Mouse (Mus musculus): ENCODE measurements at regions not wholly inside any gene's neighbourhood (a gene's known extent, or its start where the extent isn't known, plus 50 kb on each side); places are given as distances from the start of the nearest gene placed in this dataset.

GRCm38 (mm10) chr17:9756196-9756595 is 86.7 kb upstream of the Pabpc6 start:
- Histone ChIP-seq H3K4me3 (peak overlapping the region; percentile 55), H3K27ac (peak overlapping the region; percentile 86)
- intact Hi-C loops (cut with DNase I): loop anchor here (1.0 to 10.0 kb wide), 6 partner anchors 339 to 1311 kb away; no protein-coding TSS in a partner anchor
- TF ChIP-seq CTCF (IDR thresholded peaks at IDR 0.05): peak; percentile 91
- peak; percentile 81 for DNase-seq

- Histone ChIP-seq H3K27ac (peak overlapping the region; percentile 86), H3K4me3 (no peak overlapping the region)
- intact Hi-C loops (cut with DNase I): loop anchor here (5.0 to 10.0 kb wide), 4 partner anchors 731 to 1312 kb away; no protein-coding TSS in a partner anchor
- TF ChIP-seq CTCF (IDR thresholded peaks at IDR 0.05): no peak
- no peak for DNase-seq
Observed at GRCm38 (mm10) chr17:9755576-9755975, 86.1 kb upstream of the Pabpc6 start.

GRCm38 (mm10) chr17:9754884-9755405 is 85.4 kb upstream of the Pabpc6 start:
- intact Hi-C loops (cut with DNase I): loop anchor here (5.0 to 10.0 kb wide), 4 partner anchors 730 to 1312 kb away; no protein-coding TSS in a partner anchor
- no peak for DNase-seq
- Histone ChIP-seq H3K27ac (no peak overlapping the region), H3K4me3 (no peak overlapping the region)
- peak; percentile 15; the same call in 1 of the 2 replicates for TF ChIP-seq CTCF (IDR thresholded peaks at IDR 0.05)

- no peak for TF ChIP-seq CTCF (IDR thresholded peaks at IDR 0.05)
- no peak overlapping the region for H3K4me3 ChIP-seq
- no peak overlapping the region for H3K27ac ChIP-seq
- DNase-seq: no peak
- intact Hi-C loops (cut with DNase I): loop anchor here (10.0 kb wide), 1 partner anchor 728 kb away; no protein-coding TSS in a partner anchor
Observed at GRCm38 (mm10) chr17:9752848-9753247, 83.3 kb upstream of the Pabpc6 start.

- TF ChIP-seq CTCF (IDR thresholded peaks at IDR 0.05): no peak
- H3K27ac ChIP-seq: peak overlapping the region; percentile 44
- DNase-seq: no peak
- H3K4me3 ChIP-seq: no peak overlapping the region
- intact Hi-C loops (cut with DNase I): loop anchor here (10.0 kb wide), 1 partner anchor 727 kb away; no protein-coding TSS in a partner anchor
Observed at GRCm38 (mm10) chr17:9751348-9752170, 82.0 kb upstream of the Pabpc6 start.

GRCm38 (mm10) chr17:9750046-9750445 is 80.5 kb upstream of the Pabpc6 start:
- DNase-seq: no peak
- Histone ChIP-seq H3K27ac (no peak overlapping the region), H3K4me3 (no peak overlapping the region)
- no peak for TF ChIP-seq CTCF (IDR thresholded peaks at IDR 0.05)
- intact Hi-C loops (cut with DNase I): loop anchor here (10.0 kb wide), 1 partner anchor 725 kb away; no protein-coding TSS in a partner anchor

- DNase-seq: no peak
- intact Hi-C loops (cut with DNase I): no loop called here
- Histone ChIP-seq H3K27ac (no peak overlapping the region), H3K4me3 (no peak overlapping the region)
- TF ChIP-seq CTCF (IDR thresholded peaks at IDR 0.05): no peak
Observed at GRCm38 (mm10) chr17:9749301-9749700, 79.8 kb upstream of the Pabpc6 start.

- no peak for TF ChIP-seq CTCF (IDR thresholded peaks at IDR 0.05)
- H3K27ac ChIP-seq: no peak overlapping the region
- no peak for DNase-seq
- no peak overlapping the region for H3K4me3 ChIP-seq
- intact Hi-C loops (cut with DNase I): no loop called here
Observed at GRCm38 (mm10) chr17:9747893-9748292, 78.4 kb upstream of the Pabpc6 start.

GRCm38 (mm10) chr17:9743342-9743741 is 73.8 kb upstream of the Pabpc6 start:
- Histone ChIP-seq H3K4me3 (no peak overlapping the region), H3K27ac (no peak overlapping the region)
- intact Hi-C loops (cut with DNase I): no loop called here
- no peak for TF ChIP-seq CTCF (IDR thresholded peaks at IDR 0.05)
- no peak for DNase-seq

GRCm38 (mm10) chr17:9741321-9741720 is 71.8 kb upstream of the Pabpc6 start:
- intact Hi-C loops (cut with DNase I): no loop called here
- Histone ChIP-seq H3K27ac (no peak overlapping the region), H3K4me3 (no peak overlapping the region)
- no peak for TF ChIP-seq CTCF (IDR thresholded peaks at IDR 0.05)
- no peak for DNase-seq

GRCm38 (mm10) chr17:9729020-9729419 is 59.5 kb upstream of the Pabpc6 start:
- intact Hi-C loops (cut with DNase I): no loop called here

GRCm38 (mm10) chr17:9725704-9726469 is 56.4 kb upstream of the Pabpc6 start:
- Histone ChIP-seq H3K27ac (0 out of 2 replicates have a peak overlapping the region, but pooled peaks have one; percentile 24), H3K4me3 (no peak overlapping the region)
- intact Hi-C loops (cut with DNase I): no loop called here
- DNase-seq: peak; percentile 23
- no peak for TF ChIP-seq CTCF (IDR thresholded peaks at IDR 0.05)

More at GRCm38 (mm10) chr17:9729020-9729419, 59.5 kb upstream of the Pabpc6 start:
- H3K4me3 ChIP-seq: no peak overlapping the region
- H3K27ac ChIP-seq: no peak overlapping the region
- no peak for TF ChIP-seq CTCF (IDR thresholded peaks at IDR 0.05)
- no peak for DNase-seq

All from gastrocnemius, adult 2 months (tissue).